Mouse (Mus musculus): Measurements from ENCODE around the gene Platr17. TPM values are rescaled to one million over a fixed set of nuclear protein-coding genes. Genes with fewer than 3 reads are reported as not detected.
A peak's percentile ranks its signal among the peaks of the same experiment; 100 is the strongest.

Gene Platr17
- polyA plus RNA-seq, 1 experiment from 2014 or later: 0.40 TPM

DNA sequence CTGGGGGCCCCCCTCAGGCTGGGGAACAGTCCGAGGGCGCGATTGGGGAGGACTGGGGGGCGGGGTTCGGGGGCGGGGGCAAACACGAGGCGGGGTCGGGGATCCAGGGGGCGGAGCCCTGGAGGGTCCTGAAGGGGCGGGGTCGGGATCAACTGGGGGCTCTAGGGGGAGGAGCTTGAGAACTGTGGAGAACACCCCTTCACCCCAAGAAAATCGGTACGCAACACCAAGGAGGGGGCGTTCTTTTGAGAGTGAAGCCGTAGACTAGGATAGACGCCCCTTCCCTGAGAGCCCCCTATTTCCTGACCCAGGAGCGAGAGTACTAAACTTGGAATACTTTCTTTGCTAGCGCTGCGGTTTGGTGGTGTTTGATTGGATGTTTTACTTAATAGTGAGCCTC lies 11.4 kb downstream of the Platr17 start:
- ATAC-seq (ENCODE audit: insufficient read depth, low FRiP score): peak; percentile 9
- H3K4me3 ChIP-seq (replicated peaks; ENCODE audit: low read length): peak overlapping the region; percentile 64
- H3K9ac ChIP-seq (ENCODE audit: low read length): peak overlapping the region; percentile 76
- H3K9me3 ChIP-seq (replicated peaks; ENCODE audit: control insufficient read depth, low read length): no peaks in the 10 kb centered on the region
- peak overlapping the region; percentile 83 for H3K27ac ChIP-seq (ENCODE audit: low read length)
- under 1% methylated on average over 14 of the region's 20 CpGs for WGBS
- H3K27me3 ChIP-seq (ENCODE audit: control insufficient read depth, insufficient read depth, low read length): no peaks in the 10 kb centered on the region
- H3K4me1 ChIP-seq (ENCODE audit: control insufficient read depth, insufficient read depth, low read length): peaks cover 23% of the 10 kb centered on the region
- peaks cover 27% of the 10 kb centered on the region for H3K36me3 ChIP-seq (ENCODE audit: control insufficient read depth, insufficient read depth, low read length)
- peak overlapping the region; percentile 73 for H3K4me2 ChIP-seq (ENCODE audit: low read depth, low read length)

DNA sequence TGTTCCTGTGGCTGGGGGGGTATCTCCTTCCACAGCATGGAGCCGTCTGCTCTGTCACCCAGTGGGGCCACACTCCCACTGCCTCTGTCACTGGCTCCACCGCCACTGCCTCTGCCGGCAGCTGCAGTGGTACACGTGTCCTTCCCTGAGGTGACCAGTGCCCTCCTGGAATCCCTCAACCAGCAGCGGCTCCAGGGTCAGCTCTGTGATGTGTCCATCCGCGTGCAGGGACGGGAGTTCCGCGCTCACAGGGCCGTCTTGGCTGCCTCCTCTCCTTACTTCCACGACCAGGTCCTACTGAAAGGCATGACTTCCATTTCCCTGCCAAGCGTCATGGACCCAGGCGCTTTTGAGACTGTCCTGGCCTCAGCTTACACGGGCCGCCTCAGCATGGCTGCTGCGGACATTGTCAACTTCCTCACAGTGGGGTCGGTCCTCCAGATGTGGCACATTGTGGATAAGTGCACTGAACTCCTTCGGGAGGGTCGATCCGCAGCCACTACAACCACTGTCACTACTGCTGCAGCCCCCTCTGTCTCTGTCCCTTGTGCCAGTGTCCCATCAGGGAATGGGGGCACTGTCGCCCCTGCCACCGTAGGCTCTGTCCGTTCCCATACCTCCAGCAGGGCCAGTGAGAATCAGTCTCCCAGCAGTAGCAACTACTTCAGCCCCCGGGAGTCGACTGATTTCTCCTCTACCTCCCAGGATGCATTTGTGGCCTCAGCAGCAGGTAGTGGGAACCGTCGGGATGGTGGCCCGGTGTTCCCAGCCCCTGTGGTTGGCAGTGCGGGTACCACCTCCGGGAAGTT lies 12.1 kb downstream of the Platr17 start:
- Histone ChIP-seq H3K9ac (ENCODE audit: low read length) (peak overlapping the region; percentile 76), H3K27ac (ENCODE audit: low read length) (no peak overlapping the region), H3K36me3 (ENCODE audit: control insufficient read depth, insufficient read depth, low read length) (peaks cover 22% of the 10 kb centered on the region), H3K9me3 (replicated peaks; ENCODE audit: control insufficient read depth, low read length) (no peaks in the 10 kb centered on the region), H3K4me2 (ENCODE audit: low read depth, low read length) (peak overlapping the region; percentile 73), H3K4me1 (ENCODE audit: control insufficient read depth, insufficient read depth, low read length) (peaks cover 23% of the 10 kb centered on the region), H3K27me3 (ENCODE audit: control insufficient read depth, insufficient read depth, low read length) (no peaks in the 10 kb centered on the region), H3K4me3 (replicated peaks; ENCODE audit: low read length) (peak overlapping the region; percentile 64)
- 73% methylated on average over 31 of the region's 31 CpGs for WGBS
- ATAC-seq (ENCODE audit: insufficient read depth, low FRiP score): no peak

DNA sequence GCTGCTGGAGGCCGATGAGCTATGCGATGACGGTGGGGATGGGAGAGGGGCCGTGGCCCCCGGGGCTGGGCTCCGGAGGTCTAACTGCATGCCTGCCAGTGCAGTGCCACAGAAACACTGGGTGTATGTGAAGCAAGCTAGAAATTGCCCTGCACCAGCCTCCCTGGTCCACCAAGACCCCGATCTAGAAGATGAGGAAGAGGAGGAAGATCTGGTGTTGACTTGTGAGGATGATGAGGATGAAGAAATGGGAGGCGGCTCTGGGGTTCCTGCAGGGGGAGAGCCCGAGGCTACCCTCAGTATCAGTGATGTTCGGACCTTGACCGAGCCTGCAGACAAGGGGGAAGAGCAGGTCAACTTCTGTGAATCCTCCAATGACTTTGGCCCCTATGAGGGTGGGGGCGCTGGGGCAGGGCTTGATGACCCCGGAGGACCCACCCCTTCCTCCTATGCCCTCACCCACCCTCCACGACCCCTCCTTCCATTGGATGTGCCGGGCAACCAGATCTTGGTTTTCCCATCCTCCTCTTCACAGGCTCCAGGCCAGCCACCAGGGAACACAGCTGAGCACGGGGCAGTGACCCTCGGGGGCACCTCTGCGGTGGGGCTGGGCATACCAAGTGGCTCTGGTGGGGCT lies 12.8 kb downstream of the Platr17 start:
- H3K4me3 ChIP-seq (replicated peaks; ENCODE audit: low read length): no peak overlapping the region
- ATAC-seq (ENCODE audit: insufficient read depth, low FRiP score): no peak
- WGBS: 84% methylated on average over 18 of the region's 18 CpGs

DNA sequence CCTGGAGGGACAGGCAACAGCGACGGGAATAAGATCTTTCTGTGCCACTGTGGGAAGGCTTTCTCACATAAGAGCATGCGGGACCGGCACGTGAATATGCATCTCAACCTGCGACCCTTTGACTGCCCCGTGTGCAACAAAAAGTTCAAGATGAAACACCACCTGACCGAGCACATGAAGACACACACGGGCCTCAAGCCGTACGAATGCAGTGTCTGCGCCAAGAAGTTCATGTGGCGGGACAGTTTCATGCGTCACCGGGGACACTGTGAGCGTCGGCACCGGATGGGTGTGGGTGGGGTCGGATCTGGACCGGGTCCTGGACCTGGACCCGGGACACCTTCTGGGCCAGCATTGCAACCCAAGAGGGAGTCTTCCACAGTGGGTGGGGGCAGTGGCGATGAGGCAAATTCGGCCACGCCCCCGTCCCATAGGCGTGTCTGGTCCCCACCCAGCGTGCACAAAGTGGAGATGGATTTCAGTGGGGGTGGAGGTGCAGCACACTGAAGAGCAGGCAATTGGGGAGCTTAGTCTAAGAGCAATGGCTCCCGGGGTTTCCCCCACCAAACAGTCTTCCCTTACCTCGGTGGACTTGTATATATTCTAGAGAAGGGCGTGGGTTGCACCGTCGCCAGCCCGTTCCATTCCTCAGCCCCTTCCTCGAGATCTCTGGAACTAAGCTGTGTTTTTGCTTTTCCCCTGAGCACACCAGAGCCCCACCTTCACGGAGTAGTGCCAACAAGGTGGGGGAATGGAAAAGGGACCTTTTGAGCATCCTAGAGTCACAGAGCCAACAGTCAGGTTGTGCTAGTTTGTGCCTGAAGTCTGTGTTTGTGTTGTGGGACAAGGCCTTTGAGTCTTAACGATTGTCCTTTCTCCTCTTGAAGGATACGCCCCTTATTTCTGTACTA lies 13.6 kb downstream of the Platr17 start:
- Histone ChIP-seq H3K4me3 (replicated peaks; ENCODE audit: low read length) (peak overlapping the region; percentile 66), H3K36me3 (ENCODE audit: control insufficient read depth, insufficient read depth, low read length) (peaks cover 11% of the 10 kb centered on the region), H3K9me3 (replicated peaks; ENCODE audit: control insufficient read depth, low read length) (no peaks in the 10 kb centered on the region), H3K27me3 (ENCODE audit: control insufficient read depth, insufficient read depth, low read length) (no peaks in the 10 kb centered on the region), H3K4me2 (ENCODE audit: low read depth, low read length) (peak overlapping the region; percentile 98), H3K4me1 (ENCODE audit: control insufficient read depth, insufficient read depth, low read length) (peaks cover 23% of the 10 kb centered on the region), H3K27ac (ENCODE audit: low read length) (peak overlapping the region; percentile 86), H3K9ac (ENCODE audit: low read length) (peak overlapping the region; percentile 78)
- 51% methylated on average over 37 of the region's 37 CpGs for WGBS
- no peak for ATAC-seq (ENCODE audit: insufficient read depth, low FRiP score)

More for the DNA sequence above, 12.8 kb downstream of the Platr17 start:
- peaks cover 16% of the 10 kb centered on the region for H3K36me3 ChIP-seq (ENCODE audit: control insufficient read depth, insufficient read depth, low read length)
- peaks cover 23% of the 10 kb centered on the region for H3K4me1 ChIP-seq (ENCODE audit: control insufficient read depth, insufficient read depth, low read length)
- no peaks in the 10 kb centered on the region for H3K27me3 ChIP-seq (ENCODE audit: control insufficient read depth, insufficient read depth, low read length)
- H3K9ac ChIP-seq (ENCODE audit: low read length): no peak overlapping the region
- no peaks in the 10 kb centered on the region for H3K9me3 ChIP-seq (replicated peaks; ENCODE audit: control insufficient read depth, low read length)
- no peak overlapping the region for H3K4me2 ChIP-seq (ENCODE audit: low read depth, low read length)
- no peak overlapping the region for H3K27ac ChIP-seq (ENCODE audit: low read length)

DNA sequence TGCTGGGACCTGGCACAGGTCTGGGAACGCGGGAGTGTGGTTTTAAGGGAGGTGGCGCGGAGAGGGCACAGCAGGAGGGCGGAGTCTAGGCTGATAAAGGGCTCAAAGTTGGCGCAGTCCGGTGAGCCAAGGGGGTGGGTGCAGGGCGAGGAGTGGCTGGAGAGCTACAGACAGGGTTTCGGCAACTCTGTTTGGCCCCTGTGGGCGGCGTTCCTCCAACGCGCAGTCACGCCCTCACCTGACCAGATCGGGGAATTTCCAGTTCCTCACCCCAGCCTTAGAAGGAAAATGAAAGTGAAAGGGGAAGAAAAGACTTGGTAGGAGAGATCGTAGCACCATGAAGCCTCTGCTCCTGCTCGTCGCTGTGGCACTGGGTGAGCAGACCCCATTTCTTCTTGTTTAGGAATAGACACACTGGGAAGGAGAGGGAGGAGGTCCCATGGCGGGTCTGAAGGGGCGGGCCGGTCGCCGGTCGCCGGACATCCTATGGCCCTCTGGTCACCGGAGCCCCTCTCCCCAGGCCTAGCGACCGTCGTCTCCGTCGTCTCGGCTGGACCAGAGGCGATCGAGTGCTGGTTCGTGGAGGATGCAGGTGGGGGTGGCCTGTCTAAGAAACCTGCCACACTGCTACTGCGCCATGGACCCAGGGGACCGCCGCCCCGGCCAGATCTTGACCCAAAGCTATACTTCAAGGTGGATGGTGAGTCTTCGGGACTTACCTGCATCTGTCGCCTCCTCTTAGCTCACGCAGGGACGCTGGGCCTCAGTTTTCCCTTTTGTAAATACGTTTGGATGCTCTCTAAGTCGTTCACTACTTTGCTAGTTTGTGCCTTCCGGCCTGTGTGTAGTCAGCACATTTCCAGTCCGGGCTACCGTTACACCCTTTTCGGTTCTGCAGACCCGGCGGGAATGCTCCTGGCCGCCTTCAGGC lies 14.7 kb downstream of the Platr17 start:
- ATAC-seq (ENCODE audit: insufficient read depth, low FRiP score): peak; percentile 67
- Histone ChIP-seq H3K4me2 (ENCODE audit: low read depth, low read length) (peak overlapping the region; percentile 98), H3K36me3 (ENCODE audit: control insufficient read depth, insufficient read depth, low read length) (0 out of 2 replicates have a peak, but pooled peaks cover 4% of the 10 kb centered on the region), H3K27ac (ENCODE audit: low read length) (peak overlapping the region; percentile 86), H3K27me3 (ENCODE audit: control insufficient read depth, insufficient read depth, low read length) (no peaks in the 10 kb centered on the region), H3K9me3 (replicated peaks; ENCODE audit: control insufficient read depth, low read length) (no peaks in the 10 kb centered on the region), H3K4me3 (replicated peaks; ENCODE audit: low read length) (peak overlapping the region; percentile 66), H3K4me1 (ENCODE audit: control insufficient read depth, insufficient read depth, low read length) (peaks cover 23% of the 10 kb centered on the region), H3K9ac (ENCODE audit: low read length) (peak overlapping the region; percentile 78)
- WGBS: under 1% methylated on average over 52 of the region's 52 CpGs

DNA sequence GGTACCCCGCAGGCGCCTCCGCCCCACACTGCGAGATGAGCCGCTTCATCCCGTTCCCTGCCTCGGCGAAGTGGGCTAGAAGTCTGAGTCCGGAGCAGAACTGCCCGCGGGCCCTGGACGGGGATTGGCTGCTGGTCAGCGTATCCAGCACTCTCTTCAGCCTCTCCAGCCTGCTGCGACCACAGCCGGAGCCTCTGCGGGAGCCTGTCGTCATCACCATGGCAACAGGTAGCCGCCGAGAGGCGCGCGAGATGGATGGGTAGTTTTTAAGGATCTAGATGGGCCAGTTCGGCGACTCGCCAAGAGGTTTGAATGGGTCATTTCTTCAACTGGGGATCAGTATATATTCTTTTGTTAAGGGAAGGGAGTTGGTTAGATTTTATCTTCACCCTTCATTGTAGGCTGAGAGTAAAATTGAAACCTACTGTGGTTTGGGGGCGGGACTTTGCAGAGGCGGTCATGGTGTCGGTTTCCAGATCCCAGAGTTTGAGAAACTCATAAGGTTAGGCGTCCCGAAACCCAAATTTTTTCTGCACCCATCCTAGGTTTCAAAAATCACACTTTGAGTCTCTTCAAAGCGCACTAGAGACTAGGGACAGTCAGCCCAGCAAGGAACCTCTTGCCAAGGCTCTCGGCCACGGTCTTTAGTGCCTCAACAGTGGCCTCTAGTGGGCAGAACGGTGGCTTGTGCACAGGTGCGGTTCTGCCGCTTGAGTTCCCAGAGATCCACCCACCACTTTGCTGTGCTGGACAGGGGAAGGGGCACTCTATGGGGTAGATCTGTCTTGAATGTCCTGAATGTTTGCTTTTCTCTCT lies 15.6 kb downstream of the Platr17 start:
- Histone ChIP-seq H3K27me3 (ENCODE audit: control insufficient read depth, insufficient read depth, low read length) (no peaks in the 10 kb centered on the region), H3K4me3 (replicated peaks; ENCODE audit: low read length) (peak overlapping the region; percentile 66), H3K4me1 (ENCODE audit: control insufficient read depth, insufficient read depth, low read length) (peaks cover 18% of the 10 kb centered on the region), H3K27ac (ENCODE audit: low read length) (peak overlapping the region; percentile 86), H3K9ac (ENCODE audit: low read length) (peak overlapping the region; percentile 78), H3K4me2 (ENCODE audit: low read depth, low read length) (peak overlapping the region; percentile 98), H3K9me3 (replicated peaks; ENCODE audit: control insufficient read depth, low read length) (no peaks in the 10 kb centered on the region), H3K36me3 (ENCODE audit: control insufficient read depth, insufficient read depth, low read length) (0 out of 2 replicates have a peak, but pooled peaks cover 4% of the 10 kb centered on the region)
- ATAC-seq (ENCODE audit: insufficient read depth, low FRiP score): peak; percentile 16; the same call in 1 of the 2 replicates
- WGBS: under 1% methylated on average over 36 of the region's 36 CpGs

DNA sequence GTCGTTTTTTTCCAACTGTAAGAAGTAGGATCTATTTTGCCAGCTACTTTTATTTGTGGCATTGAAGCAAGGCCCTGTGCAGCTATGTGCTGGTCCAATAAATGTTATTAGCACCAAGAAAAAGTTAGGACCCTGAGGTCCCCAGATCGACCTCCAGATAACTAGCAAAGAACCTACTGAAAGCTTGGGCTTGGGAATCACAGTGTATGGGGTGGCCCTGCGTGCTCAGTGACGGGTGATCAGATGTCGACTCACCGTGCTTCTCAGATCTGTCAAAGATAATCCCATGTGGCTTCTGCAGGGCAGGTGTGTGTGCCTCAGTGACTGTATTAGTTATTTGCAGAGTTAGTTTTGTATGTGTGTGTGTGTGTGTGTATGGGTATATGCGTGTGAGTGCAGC lies 16.4 kb downstream of the Platr17 start:
- no peak overlapping the region for H3K4me3 ChIP-seq (replicated peaks; ENCODE audit: low read length)
- H3K4me1 ChIP-seq (ENCODE audit: control insufficient read depth, insufficient read depth, low read length): peaks cover 18% of the 10 kb centered on the region
- 83% methylated on average over 7 of the region's 7 CpGs for WGBS

More for the DNA sequence above, 16.4 kb downstream of the Platr17 start:
- H3K36me3 ChIP-seq (ENCODE audit: control insufficient read depth, insufficient read depth, low read length): 0 out of 2 replicates have a peak, but pooled peaks cover 4% of the 10 kb centered on the region
- no peaks in the 10 kb centered on the region for H3K27me3 ChIP-seq (ENCODE audit: control insufficient read depth, insufficient read depth, low read length)
- no peak overlapping the region for H3K9ac ChIP-seq (ENCODE audit: low read length)
- no peak for ATAC-seq (ENCODE audit: insufficient read depth, low FRiP score)
- no peak overlapping the region for H3K4me2 ChIP-seq (ENCODE audit: low read depth, low read length)
- no peak overlapping the region for H3K27ac ChIP-seq (ENCODE audit: low read length)
- no peaks in the 10 kb centered on the region for H3K9me3 ChIP-seq (replicated peaks; ENCODE audit: control insufficient read depth, low read length)

All from stomach, embryonic 16.5 days (tissue).